Mouse (Mus musculus) lung, postnatal 0 days (tissue): ENCODE measurements at regions not wholly inside any gene's neighbourhood (a gene's known extent, or its start where the extent isn't known, plus 50 kb on each side); places are given as distances from the start of the nearest gene placed in this dataset.

Experiments
- CTCF ChIP-seq: IDR thresholded peaks from 2 replicates; pipeline ENCODE4 v1.5.1; 2016; ENCODE audit warnings: antibody characterized with exemption, mild to moderate bottlenecking
- EP300 ChIP-seq: IDR thresholded peaks from 2 replicates; pipeline ENCODE4 v1.6.1; 2016; ENCODE audit warnings: antibody characterized with exemption, mild to moderate bottlenecking, control low read depth

DNA sequence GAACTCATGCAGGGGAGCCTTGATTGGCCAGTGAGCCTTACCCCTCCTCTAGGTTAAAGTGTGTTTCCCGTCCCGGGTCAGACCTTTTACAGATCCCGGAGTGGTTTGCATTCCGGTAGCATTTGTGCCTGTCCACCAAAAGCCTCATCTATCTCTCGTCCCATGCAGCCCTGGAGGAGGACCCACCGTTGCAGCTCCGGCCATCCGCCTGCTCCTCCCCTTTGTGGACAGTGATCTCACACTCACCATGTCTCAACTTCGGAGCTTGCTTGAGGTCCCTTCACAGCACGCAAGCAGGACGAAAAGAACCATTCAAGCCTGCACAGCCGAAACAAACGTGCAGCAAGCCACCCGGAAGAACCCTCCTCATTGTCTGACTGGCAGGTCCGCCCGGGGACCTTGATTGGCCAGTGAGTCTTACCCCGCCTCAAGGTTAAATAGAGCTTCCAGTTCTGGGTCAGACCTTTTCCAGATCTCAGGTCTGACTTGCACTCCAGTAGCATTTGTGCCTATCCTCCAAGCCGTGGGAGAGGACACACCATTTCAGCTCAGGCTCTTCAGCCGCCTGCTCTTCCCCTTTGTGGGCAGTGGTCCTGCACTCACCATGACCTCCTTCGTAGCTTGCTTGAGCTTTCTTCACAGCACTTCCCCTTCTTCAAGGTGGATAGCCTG, 84.8 kb upstream of the Mettl4 start:
- TF ChIP-seq CTCF (no peak), EP300 (no peak)
